Mouse (Mus musculus) liver, adult 2 months (tissue): ENCODE measurements around the gene Rbms1.

Experiments
- CTCF ChIP-seq: fragments of 200-500 bp; IDR thresholded peaks from 2 replicates; pipeline ENCODE4 v1.5.1; 2011; ENCODE audit warnings: low read depth, low read length, control low read depth
- POLR2A ChIP-seq: fragments of 200-500 bp; IDR thresholded peaks from 2 replicates; pipeline ENCODE4 v1.6.1; 2011; ENCODE audit warnings: low read length, control low read depth; ENCODE audit not compliant: insufficient read depth; ENCODE audit errors: extremely low read depth

DNA sequence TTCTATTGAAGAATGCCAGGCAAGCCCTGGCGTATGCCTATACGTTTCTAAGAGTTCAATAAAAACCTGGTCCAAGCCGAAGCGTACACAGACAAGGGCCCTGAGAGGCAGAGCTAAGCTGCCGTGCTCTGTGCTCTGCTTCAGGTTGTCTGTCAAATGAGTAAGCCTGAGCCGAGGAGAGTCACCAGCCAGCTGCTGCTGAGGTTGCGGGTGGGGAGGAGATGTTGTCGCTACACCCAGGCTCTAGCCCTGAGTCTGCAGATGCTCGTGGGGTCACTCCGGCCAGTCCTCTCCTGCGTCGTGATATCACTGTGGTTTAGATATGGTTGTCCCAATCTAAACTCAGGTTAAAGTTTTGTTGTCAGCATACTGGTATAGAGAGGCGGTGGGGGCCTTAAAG is 247.2 kb downstream of the Rbms1 start:
- no peak for TF ChIP-seq CTCF
- no peak for TF ChIP-seq POLR2A
